Mouse (Mus musculus) MEL (cell line): ENCODE data around the gene Elf3.

Experiments used
- BHLHE40 ChIP-seq: IDR thresholded peaks from 2 replicates; pipeline ENCODE4 v1.6.1; 2012; ENCODE audit warnings: low read depth, mild to moderate bottlenecking, inconsistent platforms, low read length, improper control_type of control experiment, borderline replicate concordance
- CHD1 ChIP-seq: IDR thresholded peaks from 2 replicates; pipeline ENCODE4 v1.6.1; 2012; ENCODE audit warnings: low read depth, mild to moderate bottlenecking, inconsistent platforms, low read length, improper control_type of control experiment
- CTCF ChIP-seq, 3 experiments: IDR thresholded peaks in 2 of 3; conservative IDR thresholded peaks in 1 of 3; 2 replicates each; pipeline ENCODE4 v1.5.1; 2011 to 2012; ENCODE audit warnings: low read length in 3 of 3, low read depth in 2 of 3, mild to moderate bottlenecking in 2 of 3, improper control_type of control experiment in 1 of 3, inconsistent platforms in 1 of 3, mixed read lengths in 1 of 3, moderate library complexity in 1 of 3; ENCODE audit not compliant: control insufficient read depth in 1 of 3, insufficient read depth in 1 of 3, poor library complexity in 1 of 3, severe bottlenecking in 1 of 3
- E2F4 ChIP-seq: IDR thresholded peaks from 2 replicates; pipeline ENCODE4 v1.6.1; 2011; ENCODE audit warnings: low read depth, low read length, improper control_type of control experiment, borderline replicate concordance
- EP300 ChIP-seq, 2 experiments: IDR thresholded peaks; 2 replicates each; pipeline ENCODE4 v1.6.1; 2011; ENCODE audit warnings: improper control_type of control experiment in 2 of 2, low read length in 2 of 2, low read depth in 1 of 2, mild to moderate bottlenecking in 1 of 2
- GATA1 ChIP-seq: IDR thresholded peaks from 2 replicates; pipeline ENCODE4 v1.6.1; 2011; ENCODE audit warnings: low read depth, low read length, improper control_type of control experiment
- MAFK ChIP-seq: IDR thresholded peaks from 2 replicates; pipeline ENCODE4 v1.6.1; 2011; ENCODE audit warnings: low read depth, mild to moderate bottlenecking, low read length, improper control_type of control experiment, borderline replicate concordance
- MAX ChIP-seq: IDR thresholded peaks from 2 replicates; pipeline ENCODE4 v1.6.1; 2011; ENCODE audit warnings: low read length, improper control_type of control experiment
- POLR2A ChIP-seq, 2 experiments: IDR thresholded peaks; 2 replicates each; pipeline ENCODE4 v1.6.1; 2011 to 2012; ENCODE audit warnings: low read length in 2 of 2, mild to moderate bottlenecking in 2 of 2, control low read depth in 1 of 2, improper control_type of control experiment in 1 of 2, low read depth in 1 of 2, moderate library complexity in 1 of 2; ENCODE audit not compliant: control insufficient read depth in 1 of 2, insufficient read depth in 1 of 2, poor library complexity in 1 of 2
- SIN3A ChIP-seq: IDR thresholded peaks from 2 replicates; pipeline ENCODE4 v1.6.1; 2012; ENCODE audit warnings: low read length, improper control_type of control experiment, inconsistent platforms
- TBP ChIP-seq: IDR thresholded peaks from 2 replicates; pipeline ENCODE4 v1.8.0; 2011; ENCODE audit warnings: low read depth, low read length, improper control_type of control experiment
- TCF12 ChIP-seq: IDR thresholded peaks from 2 replicates; pipeline ENCODE4 v1.6.1; 2014; ENCODE audit warnings: low read depth, mild to moderate bottlenecking, inconsistent platforms, low read length, improper control_type of control experiment, moderate library complexity
- UBTF ChIP-seq: IDR thresholded peaks from 2 replicates; pipeline ENCODE4 v1.6.1; 2012; ENCODE audit warnings: low read depth, mild to moderate bottlenecking, inconsistent platforms, low read length, improper control_type of control experiment, moderate library complexity, borderline replicate concordance; ENCODE audit not compliant: insufficient read depth

DNA sequence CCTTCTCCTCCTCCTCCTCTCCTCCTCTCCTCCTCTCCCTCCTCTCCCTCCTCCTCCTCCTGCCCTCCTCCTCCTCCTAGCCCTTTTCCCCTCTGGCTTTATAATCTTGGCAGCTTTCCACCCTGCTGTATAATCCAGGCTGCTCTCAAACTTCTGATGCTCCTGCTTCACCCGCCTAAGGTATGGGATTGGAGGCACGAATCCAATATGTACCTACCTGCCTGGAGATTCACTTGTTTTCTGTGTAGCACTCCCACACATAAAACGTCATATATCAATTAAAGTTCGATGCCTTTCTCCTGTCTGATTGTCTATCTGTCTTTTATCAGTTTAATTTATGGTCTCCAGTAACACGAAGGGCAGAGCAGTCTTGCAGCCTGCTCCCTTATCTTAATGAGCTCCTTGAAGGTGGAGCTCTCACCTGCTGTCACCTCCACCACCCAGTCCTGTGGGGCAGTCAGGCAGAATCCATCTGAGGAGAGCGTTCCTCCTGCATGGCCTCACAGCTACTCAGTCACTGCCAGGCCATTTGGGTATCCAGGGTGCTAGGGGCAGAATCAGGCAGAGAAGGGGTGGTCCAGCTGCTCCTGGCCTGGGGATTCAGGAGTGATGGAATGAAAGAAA lies 33.3 kb downstream of the Elf3 start:
- TF ChIP-seq GATA1, result no peak
- no peak for TF ChIP-seq CTCF (IDR thresholded peaks at IDR 0.05 in 2 of 3, conservative IDR thresholded peaks at IDR 0.05 in 1 of 3; ENCODE audit: control insufficient read depth in 1 of 3, insufficient read depth in 1 of 3, low read depth in 2 of 3, low read length in 3 of 3, poor library complexity in 1 of 3, severe bottlenecking in 1 of 3)
- TF ChIP-seq SIN3A, result no peak
- TF ChIP-seq POLR2A (IDR thresholded peaks at IDR 0.05; ENCODE audit: control insufficient read depth in 1 of 2, insufficient read depth in 1 of 2, low read depth in 1 of 2, low read length in 2 of 2, poor library complexity in 1 of 2), result no peak
- TF ChIP-seq CHD1, result no peak
- TF ChIP-seq BHLHE40, result no peak
- no peak for TF ChIP-seq EP300 (IDR thresholded peaks at IDR 0.05; ENCODE audit: low read depth in 1 of 2, low read length in 2 of 2)
- no peak for TF ChIP-seq E2F4
- no peak for TF ChIP-seq TBP
- TF ChIP-seq UBTF, result no peak
- TF ChIP-seq MAX, result no peak
- no peak for TF ChIP-seq MAFK
- no peak for TF ChIP-seq TCF12
